Mouse (Mus musculus): ENCODE measurements around the gene Krtap4-7. TPM values are rescaled to one million over a fixed set of nuclear protein-coding genes. Genes with fewer than 3 reads are reported as not detected.
"Not testable (repeated sequence)": the region's sequence is repeated elsewhere in the genome, so short reads cannot be mapped to it uniquely, and the experiment has no call there.

Gene Krtap4-7
- total RNA-seq (2021) = not detected
- long read RNA-seq, experiment 1 = 0 reads
- long read RNA-seq, experiment 2 = 0 reads

DNA sequence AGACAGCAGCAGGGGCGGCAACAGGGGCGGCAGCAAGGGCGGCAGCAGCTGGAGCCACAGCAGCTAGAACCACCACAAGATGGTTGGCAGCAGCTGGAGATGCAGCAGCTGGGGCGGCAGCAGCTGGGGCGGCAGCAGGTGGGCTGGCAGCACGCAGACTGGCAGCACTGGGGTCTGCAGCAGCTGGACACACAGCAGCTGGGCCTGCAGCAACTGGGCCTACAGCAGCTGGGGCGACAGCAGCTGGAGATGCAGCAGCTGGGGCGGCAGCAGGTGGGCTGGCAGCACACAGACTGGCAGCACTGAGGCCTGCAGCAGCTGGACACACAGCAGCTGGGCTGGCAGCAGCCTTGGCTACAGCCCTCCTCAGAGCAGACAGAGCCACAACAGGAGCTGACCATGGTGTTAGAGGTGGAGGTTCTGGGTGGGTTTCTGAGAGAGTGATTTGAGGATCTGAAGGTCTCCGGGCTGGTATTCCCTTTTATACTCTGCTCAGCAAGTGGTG lies at the start of gene Krtap4-7:
TSS of gene Krtap4-7 (minus strand) at position 455 of the 505 bp plus-strand sequence.
- not testable (repeated sequence) for DNase-seq

DNA sequence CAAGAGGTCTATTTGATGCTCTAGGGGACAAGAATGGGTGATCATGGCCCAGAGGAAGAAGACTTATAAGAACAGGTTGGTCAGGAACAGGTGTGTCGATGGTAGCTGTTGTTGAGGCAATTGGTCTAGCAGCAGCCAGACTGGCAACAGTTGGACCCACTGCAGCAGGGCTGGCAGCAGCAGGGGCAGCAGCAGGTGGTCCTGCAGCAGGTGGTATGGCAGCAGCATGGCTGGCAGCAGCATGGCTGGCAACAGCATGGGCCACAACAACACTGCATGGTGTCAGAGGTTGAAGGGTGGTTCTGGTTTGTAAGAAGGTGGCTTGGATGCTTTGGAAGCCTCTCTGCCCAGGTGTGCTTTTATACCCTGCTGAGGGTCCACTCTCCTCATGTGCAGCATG lies 46.6 kb upstream of the Krtap4-7 start, which contains the start of gene Gm14190:
TSS of gene Gm14190 (minus strand) at position 278 of the 400 bp plus-strand sequence.
- DNase-seq = no peak

DNA sequence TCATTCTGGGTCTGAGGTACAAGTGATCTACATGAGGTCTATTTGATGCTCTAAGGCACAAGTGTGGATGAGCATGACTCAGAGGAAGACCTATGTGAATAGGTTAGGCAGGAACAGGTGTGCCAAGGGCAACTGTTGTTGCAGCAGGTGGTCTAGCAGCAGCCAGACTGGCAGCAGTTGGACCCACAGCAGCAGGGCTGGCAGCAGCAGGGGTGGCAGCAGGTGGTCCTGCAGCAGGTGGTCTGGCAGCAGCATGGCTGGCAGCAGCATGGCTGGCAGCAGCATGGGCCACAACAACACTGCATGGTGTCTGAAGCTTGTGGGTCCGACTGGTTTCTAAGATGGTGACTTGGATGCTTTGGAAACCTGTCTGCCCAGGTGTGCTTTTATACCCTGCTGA lies 41.3 kb upstream of the Krtap4-7 start:
- not testable (repeated sequence) for DNase-seq

DNA sequence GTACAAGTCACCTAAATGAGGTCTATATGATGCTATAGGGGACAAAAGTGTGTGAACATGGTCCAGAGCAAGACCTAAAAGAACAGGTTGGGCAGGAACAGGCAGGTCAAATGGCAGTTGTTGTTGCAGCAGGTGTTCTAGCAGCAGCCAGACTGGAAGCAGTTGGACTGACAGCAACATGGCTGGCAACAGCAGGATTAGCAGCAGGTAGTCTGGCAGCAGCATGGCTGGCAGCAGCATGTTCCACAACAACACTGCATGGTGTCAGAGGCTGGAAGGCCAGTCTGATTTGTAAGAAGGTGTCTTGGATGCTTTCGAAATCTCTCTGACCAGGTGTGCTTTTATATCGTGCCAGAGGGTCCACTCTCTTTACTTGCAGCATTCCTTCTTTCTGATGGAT lies 39.6 kb upstream of the Krtap4-7 start:
- no peak for DNase-seq

DNA sequence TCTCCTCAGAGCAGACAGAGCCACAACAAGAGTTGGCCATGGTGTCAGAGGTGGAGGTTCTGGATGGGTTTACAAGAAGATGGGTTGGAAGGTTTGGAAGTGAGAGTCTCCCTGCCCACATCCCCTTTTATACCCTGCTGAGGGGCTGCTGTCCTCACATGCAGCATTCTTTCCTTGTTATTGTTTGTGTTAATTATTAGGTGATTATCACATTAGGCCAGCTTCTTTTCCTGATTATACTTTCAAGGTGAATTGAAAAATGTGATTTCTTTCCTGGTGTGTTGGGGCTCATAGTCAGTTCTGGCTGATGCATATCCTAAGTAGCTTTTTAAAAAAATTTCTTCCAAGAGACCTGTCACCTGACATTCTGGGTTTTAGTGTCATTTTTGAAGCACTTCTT lies 22.0 kb upstream of the Krtap4-7 start, which contains the start of gene Krtap4-6:
TSS of gene Krtap4-6 (minus strand) at position 101 of the 400 bp plus-strand sequence.
- DNase-seq = no peak

DNA sequence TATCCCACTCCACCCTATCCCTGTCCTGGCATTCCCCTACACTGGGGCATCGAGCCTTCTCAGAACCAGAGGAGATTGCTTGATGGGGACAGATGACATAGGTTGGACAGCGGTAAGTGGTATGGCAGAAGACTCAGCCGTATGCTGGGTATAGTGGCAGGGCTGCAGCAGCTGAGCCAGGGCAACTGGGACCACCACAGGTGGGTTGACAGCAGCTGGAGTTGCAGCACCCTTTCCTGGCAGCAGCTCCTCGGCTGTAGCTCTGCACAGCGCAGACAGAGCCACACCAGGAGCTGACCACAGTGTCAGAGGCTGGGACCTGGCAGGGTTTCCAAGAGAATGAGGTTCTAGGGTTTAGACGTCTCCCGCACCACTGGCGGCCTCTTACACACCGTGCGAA lies 18.9 kb upstream of the Krtap4-7 start:
- no peak for DNase-seq

DNA sequence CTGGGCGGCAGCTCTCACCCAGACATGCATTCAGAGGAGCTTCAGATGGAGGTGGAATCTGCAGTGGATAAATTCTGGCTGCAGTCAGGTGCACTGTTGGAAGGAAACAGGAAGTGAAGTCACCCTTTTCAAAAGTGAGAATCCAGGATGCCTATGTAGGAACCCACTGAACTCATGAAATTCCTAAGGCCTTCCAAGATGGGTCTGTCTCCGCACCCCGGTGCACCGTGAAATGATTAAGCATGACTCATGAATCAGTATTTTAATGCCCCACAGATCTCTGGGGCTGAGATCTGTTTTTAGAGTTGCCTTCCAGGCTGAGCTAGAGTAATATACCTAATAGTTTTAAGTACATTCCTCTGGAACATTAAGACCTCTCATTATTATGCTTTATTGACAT lies 15.4 kb upstream of the Krtap4-7 start:
- no peak for DNase-seq

DNA sequence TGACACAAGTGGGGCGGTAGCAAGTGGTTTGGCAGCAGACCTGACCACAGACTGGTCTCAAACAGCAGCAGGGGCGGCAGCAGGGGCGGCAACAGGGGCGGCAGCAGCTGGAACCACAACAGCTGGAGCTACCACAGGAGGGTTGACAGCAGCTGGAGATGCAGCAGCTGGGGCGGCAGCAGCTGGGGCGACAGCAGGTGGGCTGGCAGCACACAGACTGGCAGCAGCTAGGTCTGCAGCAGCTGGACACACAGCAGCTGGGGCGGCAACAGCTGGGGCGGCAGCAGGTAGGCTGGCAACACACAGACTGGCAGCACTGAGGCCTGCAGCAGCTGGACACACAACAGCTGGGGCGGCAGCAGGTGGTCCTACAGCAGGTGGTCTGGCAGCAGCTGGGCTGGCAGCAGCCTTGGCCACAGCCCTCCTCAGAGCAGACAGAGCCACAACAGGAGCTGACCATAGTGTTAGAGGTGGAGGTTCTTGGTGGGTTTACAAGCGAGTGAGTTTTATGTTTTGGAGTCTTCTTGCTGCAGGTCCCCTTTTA lies 14.7 kb upstream of the Krtap4-7 start, which contains the start of gene Gm11563:
TSS of gene Gm11563 (minus strand) at position 494 of the 544 bp plus-strand sequence.
- not testable (repeated sequence) for DNase-seq

DNA sequence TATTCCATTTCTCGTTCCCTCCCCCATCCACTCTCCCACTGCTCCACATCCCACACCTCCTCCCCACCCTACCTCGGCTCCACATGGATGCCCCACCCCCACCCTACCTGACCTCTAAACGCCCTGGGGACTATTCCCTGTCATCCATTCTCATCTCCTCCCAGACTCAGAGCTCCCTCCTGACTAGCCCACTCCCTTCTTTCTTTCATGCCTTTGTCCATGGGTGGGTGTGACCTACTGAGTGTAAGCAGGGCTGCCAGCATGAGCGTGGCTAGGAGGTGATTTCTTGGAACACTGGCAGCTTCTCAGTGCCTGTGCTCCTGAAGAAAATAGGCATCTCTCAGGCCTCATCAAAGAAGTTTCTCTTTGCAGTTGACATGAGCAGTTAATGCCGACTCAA lies 13.2 kb upstream of the Krtap4-7 start:
- no peak for DNase-seq

DNA sequence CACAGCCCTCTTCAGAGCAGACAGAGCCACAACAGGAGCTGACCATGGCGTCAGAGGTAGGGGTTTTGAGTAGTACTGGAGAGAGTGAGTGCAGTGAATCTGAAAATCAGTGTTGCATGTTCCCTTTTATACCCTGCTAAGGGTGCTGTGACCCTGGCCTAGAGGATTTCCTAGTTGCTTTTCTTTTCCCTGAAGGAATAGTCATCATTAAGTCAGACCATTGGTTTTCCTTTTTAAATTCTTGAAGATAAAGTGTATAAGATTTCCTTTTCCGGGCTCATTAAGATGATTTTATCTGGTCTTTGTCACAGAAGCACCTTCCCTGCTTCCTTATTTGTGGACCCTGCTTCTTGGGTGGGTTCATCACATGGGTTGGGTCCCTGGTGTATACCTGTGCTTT lies 6.2 kb upstream of the Krtap4-7 start, which contains the start of gene Gm11555:
TSS of gene Gm11555 (minus strand) at position 101 of the 400 bp plus-strand sequence.
- DNase-seq = no peak

DNA sequence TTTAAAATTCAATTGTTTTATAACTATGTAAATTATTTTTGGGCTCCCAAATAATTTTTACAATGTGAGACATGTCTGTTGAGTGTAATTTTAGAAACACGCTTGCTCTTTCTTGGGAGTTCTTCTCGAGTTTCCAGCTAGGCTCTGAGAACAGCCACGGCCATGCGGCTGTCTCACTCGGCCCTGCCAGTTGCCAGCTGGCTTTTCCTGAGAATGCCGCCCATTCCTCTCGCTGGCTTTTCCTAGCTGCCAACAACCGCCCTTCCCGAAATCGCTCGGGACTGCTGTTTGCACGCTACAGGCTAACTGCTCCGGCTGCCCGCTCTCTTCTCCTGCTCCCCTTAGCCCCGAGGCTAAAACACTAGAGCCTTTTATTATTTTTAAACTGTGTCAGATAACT lies 2.6 kb upstream of the Krtap4-7 start:
- DNase-seq = no peak

DNA sequence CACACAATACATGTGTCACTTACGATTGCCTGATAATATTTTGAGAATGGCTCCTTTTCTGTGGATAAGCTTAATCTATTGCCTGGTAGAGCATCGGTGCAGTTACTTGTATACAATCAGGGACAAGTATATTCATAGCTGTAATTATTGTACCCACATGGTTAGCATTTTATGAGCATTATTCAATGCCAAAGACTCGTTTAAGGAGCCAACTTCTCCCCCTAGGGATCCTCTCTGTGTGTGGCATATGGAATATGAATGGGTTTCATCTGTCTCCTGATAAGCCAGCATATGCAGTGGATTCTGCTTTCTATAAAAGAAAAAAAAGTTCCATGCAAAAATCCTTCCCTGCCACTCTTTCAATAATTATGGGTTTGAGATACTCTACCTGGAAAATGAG lies 462 bp upstream of the Krtap4-7 start:
- DNase-seq = no peak

DNA sequence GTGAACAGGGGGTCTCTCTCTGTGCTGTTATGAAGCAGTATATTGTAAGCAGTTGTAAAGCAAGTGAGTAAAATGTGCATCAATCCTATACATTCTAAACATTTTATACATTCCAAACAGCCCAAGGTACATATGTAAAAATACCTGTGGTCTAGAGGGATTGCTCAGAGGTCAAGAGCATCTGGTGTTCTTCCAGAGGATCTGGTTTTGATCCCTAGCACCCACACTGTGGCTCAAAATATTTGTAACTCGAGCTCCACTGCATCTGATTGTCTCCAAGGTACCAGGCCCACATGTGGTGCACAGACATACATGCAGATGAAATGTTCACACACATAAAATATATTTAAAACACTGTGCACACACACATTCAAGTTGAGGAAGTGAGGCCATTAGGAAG lies 3.0 kb downstream of the Krtap4-7 start:
- no peak for DNase-seq

DNA sequence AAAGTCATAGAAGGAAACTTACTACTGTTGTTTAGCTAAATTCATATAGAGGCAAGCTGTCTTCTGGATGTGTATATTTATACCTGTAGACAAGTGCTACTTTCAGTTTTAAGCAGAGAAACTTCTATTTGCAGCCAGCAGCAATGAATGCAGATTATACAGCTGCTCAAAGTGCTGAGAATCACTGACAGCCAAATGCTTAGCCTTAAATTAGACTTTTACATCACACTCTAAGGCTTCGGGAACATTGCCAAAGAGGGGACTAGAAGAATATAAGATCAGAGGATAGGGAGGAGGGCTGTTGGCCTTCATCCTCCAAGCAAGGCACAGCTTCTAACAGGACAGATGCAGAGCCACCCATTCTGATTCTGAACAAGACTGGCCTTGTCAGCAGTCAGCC lies 6.8 kb downstream of the Krtap4-7 start:
- no peak for DNase-seq

DNA sequence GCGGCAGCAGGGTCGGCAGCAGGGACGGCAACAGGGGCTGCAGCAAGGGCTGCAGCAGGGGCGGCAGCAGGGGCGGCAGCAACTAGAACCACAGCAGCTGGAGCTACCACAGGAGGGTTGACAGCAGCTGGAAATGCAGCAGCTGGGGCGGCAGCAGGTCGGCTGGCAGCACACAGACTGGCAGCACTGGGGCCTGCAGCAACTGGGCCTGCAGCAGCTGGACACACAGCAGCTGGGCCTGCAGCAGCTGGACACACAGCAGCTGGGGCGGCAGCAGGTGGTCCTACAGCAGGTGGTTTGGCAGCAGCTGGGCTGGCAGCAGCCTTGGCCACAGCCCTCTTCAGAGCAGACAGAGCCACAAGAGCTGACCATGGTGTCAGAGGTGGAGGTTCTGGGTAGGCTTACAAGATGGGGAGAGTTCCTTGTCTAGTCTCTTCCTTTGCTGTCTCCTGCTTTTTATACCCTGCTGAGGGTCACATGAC lies 9.2 kb downstream of the Krtap4-7 start, which contains the start of gene Krtap4-2:
TSS of gene Krtap4-2 (minus strand) at position 432 of the 482 bp plus-strand sequence.
- DNase-seq = no peak

DNA sequence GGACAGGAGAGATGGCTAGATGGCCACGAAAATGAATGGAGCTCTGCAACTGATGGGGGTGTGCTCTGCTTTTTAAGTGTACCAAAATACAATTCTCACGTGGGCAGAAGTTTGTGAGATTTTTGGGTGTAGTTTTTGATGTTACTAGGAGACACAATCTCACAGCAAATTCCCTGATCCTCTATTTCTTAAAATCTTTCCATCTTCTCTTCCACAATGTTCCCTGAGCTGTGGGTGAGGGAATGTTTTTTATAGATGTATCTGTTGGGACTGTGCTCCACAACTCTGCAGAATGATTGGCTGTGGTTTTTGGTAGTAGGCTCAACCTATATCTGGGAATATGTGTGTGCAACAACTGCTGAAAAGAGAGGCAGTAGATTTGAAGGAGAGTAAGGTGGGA lies 10.6 kb downstream of the Krtap4-7 start:
- DNase-seq = no peak

DNA sequence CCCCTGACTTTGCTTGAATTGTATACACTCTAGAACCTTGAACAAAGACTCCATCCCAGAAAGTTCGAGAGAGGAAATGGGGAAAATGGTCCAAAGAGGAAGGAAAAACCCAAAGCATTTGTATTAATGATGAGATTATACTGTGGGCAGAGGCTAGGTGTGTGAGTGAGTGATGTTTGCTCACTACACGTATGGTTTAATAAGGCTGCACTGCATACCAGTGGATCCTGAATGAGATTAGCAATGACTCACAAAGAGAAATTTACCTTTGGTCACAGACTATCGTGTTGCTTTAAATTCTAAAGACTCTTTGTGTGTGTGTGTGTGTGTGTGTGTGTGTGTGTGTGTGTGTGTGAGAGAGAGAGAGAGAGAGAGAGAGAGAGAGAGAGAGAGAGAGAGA lies 13.0 kb downstream of the Krtap4-7 start:
- DNase-seq = no peak

DNA sequence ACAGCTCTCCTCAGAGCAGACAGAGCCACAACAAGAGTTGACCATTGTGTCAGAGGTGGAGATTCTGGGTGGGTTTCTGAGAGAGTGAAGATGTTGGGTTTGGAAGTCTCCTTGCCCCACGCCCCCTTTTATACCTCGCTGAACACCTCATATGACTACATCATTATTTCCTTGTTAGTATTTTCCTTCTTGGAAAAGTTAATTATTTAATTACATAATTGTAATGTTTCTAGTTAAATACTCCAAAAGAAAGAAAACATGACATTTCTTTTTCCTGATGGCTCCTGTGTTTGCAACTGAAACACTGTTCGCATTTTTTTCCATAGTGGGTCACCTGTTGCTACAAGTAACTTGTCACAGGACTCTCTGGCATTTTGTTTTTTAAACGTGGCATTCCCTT lies 15.8 kb downstream of the Krtap4-7 start, which contains the start of gene Krtap4-1:
TSS of gene Krtap4-1 (minus strand) at position 101 of the 400 bp plus-strand sequence.
- DNase-seq = no peak

DNA sequence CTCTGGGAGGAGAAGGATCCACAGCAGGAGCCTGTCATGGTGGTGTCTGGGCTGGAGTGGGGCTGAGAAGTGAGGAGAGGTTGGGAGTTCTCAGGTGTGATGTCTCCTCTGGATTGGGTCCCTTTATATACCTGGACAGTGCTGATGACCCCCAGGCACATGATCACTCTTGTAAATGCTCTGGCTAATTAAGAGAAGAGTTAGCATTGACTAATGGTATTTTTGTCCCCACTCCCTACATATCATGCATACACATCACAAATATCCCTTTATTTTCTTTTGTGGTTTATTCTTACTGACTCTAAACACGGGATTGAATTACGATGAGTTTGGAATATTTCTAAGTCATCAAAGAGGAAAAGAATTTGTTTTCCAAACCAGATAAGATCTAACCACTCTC lies 23.6 kb downstream of the Krtap4-7 start, which contains the start of gene Gm11562:
TSS of gene Gm11562 (minus strand) at position 101 of the 400 bp plus-strand sequence.
- DNase-seq = no peak

DNA sequence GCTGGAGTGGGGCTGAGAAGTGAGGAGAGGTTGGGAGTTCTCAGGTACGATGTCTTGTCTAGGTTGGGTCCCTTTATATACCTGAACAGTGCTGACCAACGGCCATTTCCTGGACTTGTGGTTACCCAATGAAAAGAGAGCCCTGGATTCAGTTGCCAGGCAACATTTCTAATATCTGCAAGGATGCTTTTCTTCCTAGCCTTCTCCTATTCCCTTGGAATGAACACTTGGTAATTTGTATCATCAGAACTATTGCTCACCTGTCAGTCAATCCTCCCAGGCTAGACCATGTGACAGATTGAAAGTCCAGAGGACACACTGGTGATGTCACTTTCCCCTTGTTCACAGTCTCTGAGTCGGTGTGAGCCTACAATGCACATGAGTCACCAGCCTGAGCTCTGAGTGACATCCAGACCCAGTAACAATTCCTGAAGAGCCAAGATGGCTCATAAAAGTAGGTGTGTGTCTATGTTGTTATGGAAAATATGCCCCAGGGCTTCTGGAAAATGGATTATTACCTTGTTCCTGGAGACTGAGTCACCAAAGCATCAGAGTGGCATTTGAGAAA lies 29.0 kb downstream of the Krtap4-7 start, which contains the start of gene Krtap2-4:
TSS of gene Krtap2-4 (minus strand) at position 51 of the 568 bp plus-strand sequence.
- no peak for DNase-seq

DNA sequence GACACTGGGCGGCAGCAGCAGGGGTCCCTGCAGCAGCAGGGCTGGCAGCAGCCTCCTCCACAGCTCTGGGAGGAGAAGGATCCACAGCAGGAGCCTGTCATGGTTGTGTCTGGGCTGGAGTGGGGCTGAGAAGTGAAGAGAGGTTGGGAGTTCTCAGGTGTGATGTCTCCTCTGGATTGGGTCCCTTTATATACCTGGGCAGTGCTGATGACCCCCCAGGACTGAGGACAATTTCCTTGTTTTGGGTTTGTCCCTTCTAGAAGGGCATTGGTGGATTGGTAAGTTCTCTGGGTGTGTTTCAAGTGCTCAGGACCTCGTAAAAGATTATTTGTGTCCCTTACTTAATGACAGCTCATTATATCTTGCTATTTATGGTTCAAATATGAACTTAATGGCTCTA lies 33.8 kb downstream of the Krtap4-7 start, which contains the start of gene Gm11937:
TSS of gene Gm11937 (minus strand) at position 101 of the 400 bp plus-strand sequence.
- not testable (repeated sequence) for DNase-seq

DNA sequence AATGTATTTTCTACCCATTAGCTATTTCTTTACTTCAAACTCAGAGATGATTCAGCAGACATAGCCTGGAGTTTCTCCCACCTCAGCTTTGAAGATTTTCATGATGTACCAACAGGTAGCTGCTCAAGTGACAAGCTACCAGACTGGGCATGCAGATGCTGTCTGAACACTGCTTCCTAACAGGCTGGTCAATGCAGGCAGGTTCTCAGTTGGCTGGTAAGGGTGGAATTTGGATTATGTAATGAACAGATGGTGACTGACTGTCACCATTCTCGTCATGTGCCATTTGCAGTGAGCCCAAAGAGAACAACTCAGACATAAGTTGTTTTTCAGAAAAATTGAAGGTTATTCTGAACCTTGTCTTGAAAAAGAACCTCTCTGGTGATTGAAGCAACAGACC lies 34.8 kb downstream of the Krtap4-7 start:
- no peak for DNase-seq

DNA sequence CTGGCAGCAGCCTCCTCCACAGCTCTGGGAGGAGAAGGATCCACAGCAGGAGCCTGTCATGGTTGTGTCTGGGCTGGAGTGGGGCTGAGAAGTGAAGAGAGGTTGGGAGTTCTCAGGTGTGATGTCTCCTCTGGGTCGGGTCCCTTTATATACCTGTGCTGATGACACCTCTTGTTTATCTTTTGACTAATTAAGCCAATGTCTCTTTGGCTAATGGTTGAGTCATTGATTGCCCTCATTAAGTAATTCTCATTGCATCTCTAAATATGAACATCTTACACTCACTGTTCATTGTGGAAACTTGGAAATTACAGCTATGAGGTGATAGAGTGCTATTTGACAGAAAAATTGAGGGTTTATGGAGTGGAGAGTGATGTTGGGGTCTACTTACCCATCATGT lies 40.7 kb downstream of the Krtap4-7 start, which contains the start of gene Gm11938:
TSS of gene Gm11938 (minus strand) at position 101 of the 400 bp plus-strand sequence.
- DNase-seq = not testable (repeated sequence)

Measured in gastrocnemius, postnatal 10 days (tissue).